Mouse (Mus musculus): ENCODE results near the gene Tradd.

The Tradd gene

GRCm38 (mm10) chr8:105295256-105295655 lies 30.8 kb upstream of the Tradd start:
- in situ Hi-C loops (cut with MboI, MseI) = no loop called here

DNA sequence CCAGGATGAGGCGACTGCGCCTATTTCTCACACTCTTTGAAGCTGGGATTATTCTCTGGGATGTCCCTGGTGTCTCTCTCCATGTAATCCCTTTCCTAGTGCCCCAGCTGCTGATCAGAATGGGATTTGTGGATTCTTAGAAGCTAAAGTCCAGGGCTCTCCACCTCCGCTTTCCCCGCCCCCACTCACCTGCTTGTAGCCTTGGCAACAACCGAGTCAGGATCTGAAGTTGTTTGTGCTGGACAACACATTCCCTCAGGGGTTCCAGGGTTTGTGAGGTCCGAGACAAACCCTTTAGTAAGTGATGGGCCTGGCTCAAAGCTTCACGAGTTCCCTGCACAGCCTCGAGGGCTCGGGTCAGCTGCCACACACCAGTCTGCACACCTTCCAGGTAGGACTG lies 30.4 kb upstream of the Tradd start:
- in situ Hi-C loops (cut with MboI, MseI) = loop anchor here in 1 of 2 experiments (5.0 kb wide), 1 partner anchor 53 kb away; the partner anchor contains the start of genes Fhod1 and Slc9a5

- in situ Hi-C loops (cut with MboI, MseI) = loop anchor here in 1 of 2 experiments (5.0 kb wide), 1 partner anchor 54 kb away; the partner anchor contains the start of genes Fhod1 and Slc9a5
These were observed 29.0 kb upstream of the Tradd start for GRCm38 (mm10) chr8:105293405-105293804.

DNA sequence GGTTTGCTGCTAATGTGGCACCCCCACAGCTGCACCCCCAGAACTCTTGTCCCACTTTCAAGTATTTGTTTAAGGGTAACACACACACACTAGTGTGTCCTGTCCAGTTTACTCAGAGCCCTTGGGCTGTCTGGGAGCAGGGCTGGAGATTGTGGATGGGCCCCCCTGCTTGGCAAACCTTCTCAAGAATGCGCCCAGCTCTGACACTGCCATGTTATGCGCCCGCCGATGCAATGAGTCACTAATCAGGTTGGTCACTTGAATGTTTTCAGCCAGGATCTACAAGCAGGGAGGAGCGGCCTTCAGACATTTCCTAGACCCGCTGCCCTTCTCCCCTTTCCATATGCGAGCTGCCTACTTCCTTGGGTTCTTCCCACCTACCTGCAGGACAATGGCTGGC lies 28.1 kb upstream of the Tradd start:
- in situ Hi-C loops (cut with MboI, MseI) = loop anchor here in 1 of 2 experiments (5.0 kb wide), 1 partner anchor 55 kb away; the partner anchor contains the start of genes Fhod1 and Slc9a5

DNA sequence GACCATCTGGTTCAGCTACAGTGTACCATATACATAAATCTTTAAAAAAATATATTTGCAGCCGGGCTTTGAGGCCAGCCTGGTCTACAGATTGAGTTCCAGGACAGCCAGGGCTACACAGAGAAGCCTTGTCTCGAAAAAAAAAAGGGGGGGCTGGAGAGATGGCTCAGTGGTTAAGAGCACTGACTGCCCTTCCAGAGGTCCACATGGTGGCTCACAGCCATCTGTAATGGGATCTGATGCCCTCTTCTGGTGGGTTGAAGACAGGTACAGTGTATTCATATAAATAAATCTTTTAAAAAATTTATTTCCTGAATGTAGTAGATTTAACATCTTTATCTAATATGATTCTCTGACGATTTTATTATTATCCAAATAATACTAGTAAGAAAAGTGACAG lies 27.4 kb upstream of the Tradd start:
- in situ Hi-C loops (cut with MboI, MseI) = loop anchor here in 1 of 2 experiments (5.0 kb wide), 1 partner anchor 55 kb away; the partner anchor contains the start of genes Fhod1 and Slc9a5

DNA sequence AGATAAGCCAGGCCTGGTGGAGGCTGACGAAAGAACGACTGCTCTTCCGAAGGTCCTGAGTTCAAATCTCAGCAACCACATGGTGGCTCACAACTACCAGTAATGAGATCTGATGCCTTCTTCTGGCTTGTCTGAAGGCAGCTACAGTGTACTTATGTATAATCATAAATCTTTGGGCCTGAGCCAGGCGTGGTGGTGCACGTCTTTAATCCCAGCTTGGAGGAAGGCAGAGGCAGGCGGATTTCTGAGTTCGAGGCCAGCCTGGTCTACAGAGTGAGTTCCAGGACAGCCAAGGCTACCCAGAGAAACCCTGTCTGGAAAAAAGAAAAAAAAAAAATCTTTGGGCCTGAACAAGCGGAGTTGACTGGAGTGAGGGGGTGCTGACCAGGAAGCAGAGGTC lies 27.0 kb upstream of the Tradd start:
- in situ Hi-C loops (cut with MboI, MseI) = loop anchor here in 1 of 2 experiments (5.0 kb wide), 1 partner anchor 56 kb away; the partner anchor contains the start of genes Fhod1 and Slc9a5

DNA sequence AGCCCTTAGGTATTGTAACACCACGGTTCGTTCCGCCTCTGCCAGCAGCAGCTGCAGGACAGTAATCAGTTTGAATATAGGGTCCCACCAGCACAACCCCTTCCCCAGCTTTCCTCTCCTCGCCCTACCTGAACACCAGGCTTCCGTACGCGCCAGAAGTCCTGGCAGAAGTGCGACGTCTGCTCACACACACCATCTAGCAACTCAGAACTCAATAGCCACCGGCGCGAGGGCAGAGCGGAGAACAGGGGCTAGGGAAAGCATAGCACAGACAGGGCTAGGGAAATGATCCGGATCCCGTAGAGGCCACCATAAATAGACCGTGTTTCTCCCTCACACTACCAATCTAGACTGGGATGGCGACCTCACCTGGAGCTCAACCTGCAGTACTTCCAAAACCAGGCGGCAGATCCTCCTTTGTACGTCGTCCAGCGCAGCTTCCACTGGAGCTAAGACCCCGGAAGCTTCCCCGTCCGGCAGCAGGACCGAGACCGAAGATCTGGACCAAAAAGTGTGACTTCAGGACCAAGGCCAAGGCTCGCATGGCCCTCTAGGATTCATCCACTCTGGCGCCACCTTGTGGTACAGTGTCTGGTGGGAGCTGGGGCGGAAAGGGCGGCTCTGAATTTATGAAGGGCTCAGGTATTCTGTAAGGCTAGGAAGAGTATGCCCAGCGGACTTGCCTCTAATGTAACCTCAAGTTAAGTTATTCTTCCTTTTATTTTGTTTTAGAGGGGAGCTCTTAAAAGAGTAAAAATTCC lies 26.3 kb upstream of the Tradd start:
- in situ Hi-C loops (cut with MboI, MseI) = loop anchor here in 1 of 2 experiments (5.0 kb wide), 1 partner anchor 57 kb away; the partner anchor contains the start of genes Fhod1 and Slc9a5

DNA sequence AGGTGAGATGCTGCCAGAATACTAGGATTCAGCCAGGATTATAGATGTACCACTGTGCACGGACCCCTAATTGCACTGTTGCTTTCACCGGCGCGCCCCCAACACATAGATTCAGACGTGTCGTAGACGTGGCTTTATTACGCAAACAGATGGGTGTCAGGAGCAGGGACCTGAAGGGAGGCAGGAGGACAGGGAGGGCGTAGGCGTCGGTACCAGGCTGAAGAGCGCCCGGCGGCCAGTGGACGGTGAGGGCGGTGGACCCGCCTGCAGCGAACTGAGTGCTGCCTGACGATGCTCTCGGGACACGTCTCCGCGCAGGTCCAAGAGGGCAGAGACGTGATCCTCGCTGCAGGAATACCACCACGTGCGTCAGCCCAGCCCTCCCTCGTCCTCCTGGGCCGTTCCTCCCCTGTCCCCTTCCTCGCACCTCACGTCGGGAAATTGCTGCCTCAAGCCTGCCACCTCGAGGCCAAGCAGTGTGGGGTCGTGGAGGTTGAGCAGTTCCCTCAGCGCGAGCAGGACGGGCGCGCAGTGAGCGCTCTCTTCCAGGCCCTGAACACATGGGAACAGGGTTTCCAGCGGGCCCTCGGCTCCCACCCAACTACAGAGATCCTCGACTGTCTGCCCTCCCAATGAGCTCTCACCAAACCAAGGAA lies 25.5 kb upstream of the Tradd start, which contains the start of gene 4931428F04Rik:
Gene 4931428F04Rik (minus strand): TSS at position 60 of the 656 bp plus-strand sequence.
- in situ Hi-C loops (cut with MboI, MseI) = loop anchor here in 1 of 2 experiments (5.0 kb wide), 1 partner anchor 57 kb away; the partner anchor contains the start of genes Fhod1 and Slc9a5

GRCm38 (mm10) chr8:105288958-105289732 lies 24.7 kb upstream of the Tradd start:
- in situ Hi-C loops (cut with MboI, MseI) = no loop called here

GRCm38 (mm10) chr8:105288231-105288630 lies 23.8 kb upstream of the Tradd start:
- in situ Hi-C loops (cut with MboI, MseI) = no loop called here

DNA sequence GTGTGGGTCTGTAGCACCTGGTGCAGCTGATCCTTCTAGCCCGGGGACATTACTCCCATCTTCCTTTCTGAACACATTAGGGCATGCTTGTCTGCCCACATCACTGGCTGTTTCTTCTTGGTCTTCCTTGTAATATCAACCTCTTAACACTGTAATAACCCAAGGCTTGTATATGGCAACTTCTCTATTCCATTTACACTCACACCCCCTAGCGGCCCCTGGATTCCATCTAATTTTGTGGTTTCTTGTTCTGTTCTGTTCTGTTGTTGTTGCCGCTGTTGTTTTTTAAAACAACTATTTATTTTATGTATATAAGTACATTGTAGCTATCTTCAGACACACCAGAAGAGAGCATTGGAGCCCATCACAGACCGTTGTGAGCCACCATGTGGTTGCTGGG lies 22.5 kb upstream of the Tradd start:
- in situ Hi-C loops (cut with MboI, MseI) = no loop called here

- in situ Hi-C loops (cut with MboI, MseI) = no loop called here
These were observed 21.1 kb upstream of the Tradd start for GRCm38 (mm10) chr8:105285514-105285913.

- in situ Hi-C loops (cut with MboI, MseI) = no loop called here
These were observed 18.7 kb upstream of the Tradd start for GRCm38 (mm10) chr8:105283074-105283473.

DNA sequence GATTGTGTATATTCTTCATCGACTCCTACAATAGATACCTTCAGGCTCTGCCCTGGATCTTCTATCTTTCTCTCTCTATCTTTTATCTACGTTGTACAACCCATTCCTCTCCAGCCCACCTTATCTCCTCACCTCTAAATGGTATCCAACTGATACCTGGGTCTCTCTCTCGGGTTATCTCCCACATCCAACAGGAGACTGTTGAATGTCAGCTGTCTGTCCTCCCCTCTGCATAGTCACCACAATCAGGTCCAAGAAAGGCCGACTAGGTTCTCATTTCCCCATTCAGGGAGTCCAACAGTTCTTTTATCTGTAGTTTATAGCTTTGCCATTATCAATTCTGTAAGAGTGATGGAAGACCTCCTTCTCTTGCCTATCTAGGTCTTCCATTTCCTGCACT lies 17.8 kb upstream of the Tradd start:
- in situ Hi-C loops (cut with MboI, MseI) = no loop called here

DNA sequence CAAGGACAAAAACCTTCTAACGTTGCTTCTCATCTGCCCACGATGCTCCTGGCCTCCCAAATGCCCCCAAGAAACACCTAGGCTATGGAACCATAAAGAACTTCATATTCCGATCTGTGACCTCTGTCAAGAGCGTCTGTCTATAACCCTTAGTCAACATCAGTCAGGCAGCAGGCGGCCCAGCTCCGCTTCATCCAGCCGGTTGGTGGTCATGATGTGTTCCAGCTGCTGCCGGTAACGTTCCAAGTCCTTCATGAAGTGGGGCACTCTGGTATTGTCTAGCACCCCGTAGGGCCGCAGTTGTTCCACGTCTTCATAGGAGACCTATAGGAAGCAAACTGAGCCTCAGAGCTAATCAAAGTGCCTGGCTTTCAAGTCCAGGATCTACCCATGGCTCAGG lies 17.4 kb upstream of the Tradd start:
- in situ Hi-C loops (cut with MboI, MseI) = no loop called here

GRCm38 (mm10) chr8:105280567-105280966 lies 16.2 kb upstream of the Tradd start:
- in situ Hi-C loops (cut with MboI, MseI) = no loop called here

DNA sequence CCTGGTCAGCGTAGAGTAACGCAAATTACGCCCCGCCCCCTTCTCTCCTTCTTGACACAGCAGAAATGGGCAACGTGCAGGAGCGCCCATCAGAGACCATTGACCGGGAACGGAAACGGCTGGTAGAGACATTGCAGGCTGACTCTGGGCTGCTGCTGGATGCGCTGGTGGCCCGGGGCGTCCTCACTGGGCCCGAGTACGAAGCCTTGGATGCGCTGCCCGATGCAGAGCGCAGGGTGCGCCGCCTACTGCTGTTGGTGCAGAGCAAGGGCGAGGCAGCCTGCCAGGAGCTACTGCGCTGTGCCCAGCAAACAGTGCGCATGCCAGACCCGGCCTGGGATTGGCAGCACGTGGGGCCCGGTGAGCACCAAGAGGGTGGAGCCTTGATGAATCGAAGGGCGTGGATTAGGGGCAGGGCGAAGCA lies 14.5 kb upstream of the Tradd start:
- in situ Hi-C loops (cut with MboI, MseI) = no loop called here

- in situ Hi-C loops (cut with MboI, MseI) = no loop called here
These were observed 12.1 kb upstream of the Tradd start for GRCm38 (mm10) chr8:105276292-105277120.

DNA sequence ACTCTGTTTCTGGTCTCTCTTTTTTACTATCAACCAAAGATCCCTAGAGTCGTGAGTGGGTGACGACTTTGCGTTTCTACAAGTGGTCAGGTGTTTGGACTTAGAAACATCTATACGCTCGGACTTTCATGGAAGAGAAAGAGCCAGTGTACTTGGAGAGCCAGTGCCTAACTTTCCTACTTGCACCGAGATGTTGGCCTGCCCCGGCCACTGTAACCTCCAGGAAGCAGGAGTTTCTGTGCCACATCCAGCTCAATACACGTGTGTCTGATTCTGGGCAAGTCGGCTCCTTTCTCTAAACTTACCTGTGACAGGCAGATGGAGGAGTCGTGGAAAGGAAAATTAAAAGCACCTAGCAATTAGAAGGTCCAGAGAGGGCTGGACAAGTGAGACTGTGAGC lies 11.4 kb upstream of the Tradd start, which contains the start of gene Nol3:
Gene Nol3 (plus strand): TSS at position 301 of the 400 bp plus-strand sequence.
- in situ Hi-C loops (cut with MboI, MseI) = no loop called here

DNA sequence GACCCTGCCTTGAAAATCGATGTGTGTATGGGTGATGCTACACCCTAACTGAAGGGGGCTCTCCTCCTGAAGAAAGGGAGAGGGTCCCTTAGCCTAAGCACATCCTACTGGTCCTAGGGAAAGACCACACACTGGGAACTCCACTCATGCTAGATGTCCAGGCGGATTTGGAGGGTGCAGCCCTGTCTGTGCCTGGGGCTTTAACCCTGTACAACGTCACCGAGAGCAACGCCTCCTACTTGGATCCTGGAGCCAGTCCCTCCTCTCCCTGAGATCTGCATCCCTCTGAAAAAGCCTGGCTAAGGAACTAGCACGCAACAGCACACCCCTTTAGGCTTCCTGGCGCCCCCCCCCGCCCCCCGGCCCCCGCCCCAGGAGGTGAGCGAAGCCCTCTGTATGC lies 11.0 kb upstream of the Tradd start:
- in situ Hi-C loops (cut with MboI, MseI) = no loop called here

GRCm38 (mm10) chr8:105270916-105271186 lies 6.4 kb upstream of the Tradd start:
- in situ Hi-C loops (cut with MboI, MseI) = loop anchor here in 1 of 2 experiments (5.0 kb wide), 1 partner anchor 639 kb away; the partner anchor contains the start of gene Rrad
